Mouse (Mus musculus) CH12.LX (cell line): ENCODE data around the gene Dhx57.

Experiments
- BHLHE40 ChIP-seq: IDR thresholded peaks from 2 replicates; pipeline ENCODE4 v1.6.1; 2011; ENCODE audit warnings: mild to moderate bottlenecking, low read depth, low read length, improper control_type of control experiment
- CTCF ChIP-seq, 2 experiments: IDR thresholded peaks in 1 of 2; conservative IDR thresholded peaks in 1 of 2; 2 replicates each; pipeline ENCODE4 v1.5.1; 2011 to 2012; ENCODE audit warnings: low read depth in 2 of 2, low read length in 2 of 2, improper control_type of control experiment in 1 of 2, inconsistent platforms in 1 of 2, mild to moderate bottlenecking in 1 of 2, moderate library complexity in 1 of 2
- E2F4 ChIP-seq: IDR thresholded peaks from 2 replicates; pipeline ENCODE4 v1.6.1; 2011; ENCODE audit warnings: low read depth, low read length, improper control_type of control experiment; ENCODE audit not compliant: insufficient replicate concordance
- EP300 ChIP-seq: IDR thresholded peaks from 2 replicates; pipeline ENCODE4 v1.6.1; 2011; ENCODE audit warnings: low read length, improper control_type of control experiment
- ETS1 ChIP-seq: conservative IDR thresholded peaks from 2 replicates; pipeline ENCODE4 v1.6.1; 2012; ENCODE audit warnings: low read depth, mild to moderate bottlenecking, inconsistent platforms, low read length, improper control_type of control experiment, moderate library complexity
- MAFK ChIP-seq: IDR thresholded peaks from 2 replicates; pipeline ENCODE4 v1.6.1; 2011; ENCODE audit warnings: low read length, improper control_type of control experiment; ENCODE audit not compliant: insufficient replicate concordance
- MAX ChIP-seq: IDR thresholded peaks from 2 replicates; pipeline ENCODE4 v1.6.1; 2011; ENCODE audit warnings: low read length, improper control_type of control experiment
- MAZ ChIP-seq: IDR thresholded peaks from 2 replicates; pipeline ENCODE4 v1.6.1; 2012; ENCODE audit warnings: low read depth, mild to moderate bottlenecking, inconsistent platforms, low read length, improper control_type of control experiment, moderate library complexity
- MEF2A ChIP-seq: IDR thresholded peaks from 2 replicates; pipeline ENCODE4 v1.6.1; 2014; ENCODE audit warnings: low read depth, mild to moderate bottlenecking, inconsistent platforms, low read length, improper control_type of control experiment, borderline replicate concordance
- PAX5 ChIP-seq: IDR thresholded peaks from 2 replicates; pipeline ENCODE4 v1.6.1; 2012; ENCODE audit warnings: low read length, inconsistent platforms, mixed read lengths
- RCOR1 ChIP-seq: conservative IDR thresholded peaks from 2 replicates; pipeline ENCODE4 v1.6.1; 2012; ENCODE audit warnings: low read depth, mild to moderate bottlenecking, inconsistent platforms, low read length, improper control_type of control experiment
- SIN3A ChIP-seq: IDR thresholded peaks from 2 replicates; pipeline ENCODE4 v1.6.1; 2012; ENCODE audit warnings: low read length, improper control_type of control experiment, inconsistent platforms
- USF1 ChIP-seq: IDR thresholded peaks from 2 replicates; pipeline ENCODE4 v1.6.1; 2014; ENCODE audit warnings: low read depth, mild to moderate bottlenecking, inconsistent platforms, low read length, improper control_type of control experiment
- ZC3H11A ChIP-seq: IDR thresholded peaks from 2 replicates; pipeline ENCODE4 v1.6.1; 2012; ENCODE audit warnings: low read depth, mild to moderate bottlenecking, inconsistent platforms, low read length, improper control_type of control experiment

DNA sequence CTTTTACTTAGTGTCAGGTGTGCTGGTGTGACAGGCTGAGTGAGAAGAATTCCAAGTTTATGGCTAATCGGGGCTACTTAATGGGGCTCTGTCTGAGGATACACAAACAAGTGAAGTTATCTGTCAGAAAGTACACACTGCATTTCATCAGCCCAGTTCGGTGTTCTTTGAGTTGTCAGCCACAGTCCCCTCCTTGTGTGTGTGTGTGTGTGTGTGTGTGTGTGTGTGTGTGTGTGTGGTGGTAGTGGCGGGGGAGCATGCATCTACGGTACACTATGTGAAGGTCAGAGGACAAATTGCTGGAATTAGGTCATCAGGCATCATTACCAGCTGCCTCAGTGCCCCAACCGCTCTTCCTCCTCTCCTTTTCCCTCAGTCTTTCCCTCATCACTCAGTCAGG is 35.2 kb upstream of the Dhx57 start:
- no peak for TF ChIP-seq MAX
- no peak for TF ChIP-seq CTCF (conservative IDR thresholded peaks at IDR 0.05 in 1 of 2, IDR thresholded peaks at IDR 0.05 in 1 of 2; ENCODE audit: low read depth in 2 of 2, low read length in 2 of 2)
- TF ChIP-seq E2F4, result no peak
- no peak for TF ChIP-seq SIN3A
- no peak for TF ChIP-seq ETS1
- TF ChIP-seq MAFK, result no peak
- no peak for TF ChIP-seq MAZ
- TF ChIP-seq RCOR1, result no peak
- TF ChIP-seq PAX5, result no peak
- TF ChIP-seq USF1, result no peak
- TF ChIP-seq EP300, result no peak
- no peak for TF ChIP-seq MEF2A
- TF ChIP-seq ZC3H11A, result no peak
- no peak for TF ChIP-seq BHLHE40
